Mouse (Mus musculus) T-cell, adult 2 months (primary cell): ENCODE data around the gene Mgat5.

Experiments used
- DNase-seq: peaks from one replicate; pipeline ENCODE4 v3.0.0; 2022; ENCODE audit warnings: low spot score

Mgat5 gene

DNA sequence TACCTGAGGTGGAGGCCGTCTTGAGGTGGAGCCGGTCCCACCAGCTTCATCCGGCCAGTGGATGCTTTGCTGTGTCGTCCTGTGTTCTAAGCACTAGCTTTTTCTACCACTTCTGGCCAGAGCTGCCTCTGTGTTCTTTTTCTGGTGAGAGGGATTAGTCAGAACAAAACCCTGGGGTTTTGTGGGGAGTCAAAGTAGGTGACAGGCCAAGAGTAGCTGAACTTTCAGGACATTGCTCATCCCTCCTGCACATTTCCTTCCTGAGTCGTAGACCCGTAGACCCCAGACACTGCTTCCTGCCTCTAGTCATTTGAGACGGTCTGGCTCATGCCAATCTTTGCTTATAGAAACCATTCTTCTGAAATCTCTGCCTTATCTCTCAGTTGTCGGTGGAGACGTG, 140.1 kb downstream of the Mgat5 start:
- peak; percentile 5 for DNase-seq

DNA sequence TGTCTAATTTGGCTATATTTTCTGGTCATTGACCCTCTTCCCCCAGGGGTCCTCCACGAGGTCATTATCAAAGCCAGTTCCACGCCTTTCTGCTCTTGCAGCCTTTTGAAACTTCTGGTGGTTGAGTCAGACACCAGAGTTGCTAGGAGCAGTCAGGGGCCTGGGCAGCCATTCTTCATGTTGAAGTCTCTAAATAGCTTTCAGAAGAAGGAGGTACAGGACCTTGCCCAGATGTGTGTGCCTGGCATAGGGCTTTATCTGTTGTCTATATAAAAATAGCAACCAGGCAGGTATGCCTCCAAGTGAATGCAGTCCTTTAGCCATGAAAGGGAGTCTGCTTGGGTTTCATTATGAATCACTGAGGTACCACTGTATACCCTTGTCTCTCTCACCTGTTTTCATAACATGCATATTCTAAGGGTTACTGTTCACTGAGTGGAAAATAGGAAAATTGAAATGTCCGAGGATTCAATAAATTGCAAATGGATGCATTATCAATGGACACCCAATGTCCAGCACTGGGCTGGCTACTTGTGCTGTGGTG, 141.9 kb downstream of the Mgat5 start:
- DNase-seq, result no peak

DNA sequence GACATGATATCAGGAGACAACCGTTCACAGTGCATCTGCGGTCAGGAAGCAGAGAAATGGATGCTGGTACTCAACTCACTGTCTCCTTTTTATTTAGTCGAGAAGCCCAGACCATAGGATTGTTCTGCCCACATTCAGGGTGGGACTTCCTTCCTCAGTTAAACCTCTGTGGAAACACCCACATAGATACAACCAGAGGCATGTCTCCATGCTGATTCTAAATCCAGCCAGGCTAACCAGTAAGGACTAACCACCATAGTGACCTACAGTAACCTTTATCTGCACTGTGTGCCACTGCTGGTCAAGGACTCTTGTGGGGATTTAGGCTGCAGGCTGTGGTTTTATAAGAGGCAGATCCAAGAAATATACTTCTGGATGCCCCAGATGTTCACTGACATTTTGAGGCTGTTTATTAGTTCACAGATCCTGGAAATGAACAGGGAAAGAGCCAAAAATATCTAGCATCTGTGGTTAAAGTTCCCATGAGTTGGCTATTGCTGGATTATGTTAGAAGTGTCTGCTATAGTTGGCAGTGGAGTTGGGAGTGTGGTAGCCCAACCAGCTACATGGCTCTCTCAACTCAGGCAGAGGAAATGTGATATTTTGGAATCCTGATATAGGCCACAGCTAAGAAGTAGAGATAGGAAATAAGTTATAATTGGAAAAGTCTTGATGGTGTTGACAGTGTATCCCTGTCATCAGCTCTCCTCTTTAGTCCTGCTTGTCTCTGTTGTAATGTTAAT, 143.2 kb downstream of the Mgat5 start:
- no peak for DNase-seq

DNA sequence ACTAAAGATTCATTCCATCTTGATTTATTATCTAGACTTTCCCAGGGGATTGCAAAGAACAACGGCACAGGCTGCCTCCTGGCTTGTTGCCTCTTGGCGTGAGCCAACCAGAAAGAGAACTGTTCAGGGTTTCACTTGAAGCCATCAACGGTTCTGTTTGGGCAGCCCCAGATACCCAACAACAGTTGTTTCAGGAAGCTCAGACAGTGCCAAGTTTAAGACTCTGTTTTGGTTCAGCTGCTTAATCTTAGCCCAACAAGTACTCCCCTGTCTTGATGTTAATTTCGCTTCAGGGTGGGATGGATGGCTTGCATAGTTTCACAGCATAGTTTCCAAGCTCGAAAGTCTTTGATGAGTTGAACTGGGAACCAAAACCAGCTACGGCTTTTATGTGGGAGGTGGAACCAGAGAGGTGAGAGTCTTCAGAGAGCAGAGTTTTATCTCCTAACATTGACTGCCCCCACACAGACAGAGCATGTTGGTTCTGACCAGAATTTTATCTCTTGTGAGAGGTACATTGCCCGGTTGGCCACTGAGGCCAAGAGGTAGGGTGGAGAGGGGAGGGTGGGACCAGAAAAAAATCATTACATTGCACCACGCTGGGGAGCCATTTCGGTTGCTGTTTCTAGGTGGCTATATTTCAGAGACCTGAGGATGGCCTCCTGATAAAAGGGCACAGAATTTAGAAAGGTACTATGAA, 144.0 kb downstream of the Mgat5 start:
- DNase-seq, result peak; percentile 13

DNA sequence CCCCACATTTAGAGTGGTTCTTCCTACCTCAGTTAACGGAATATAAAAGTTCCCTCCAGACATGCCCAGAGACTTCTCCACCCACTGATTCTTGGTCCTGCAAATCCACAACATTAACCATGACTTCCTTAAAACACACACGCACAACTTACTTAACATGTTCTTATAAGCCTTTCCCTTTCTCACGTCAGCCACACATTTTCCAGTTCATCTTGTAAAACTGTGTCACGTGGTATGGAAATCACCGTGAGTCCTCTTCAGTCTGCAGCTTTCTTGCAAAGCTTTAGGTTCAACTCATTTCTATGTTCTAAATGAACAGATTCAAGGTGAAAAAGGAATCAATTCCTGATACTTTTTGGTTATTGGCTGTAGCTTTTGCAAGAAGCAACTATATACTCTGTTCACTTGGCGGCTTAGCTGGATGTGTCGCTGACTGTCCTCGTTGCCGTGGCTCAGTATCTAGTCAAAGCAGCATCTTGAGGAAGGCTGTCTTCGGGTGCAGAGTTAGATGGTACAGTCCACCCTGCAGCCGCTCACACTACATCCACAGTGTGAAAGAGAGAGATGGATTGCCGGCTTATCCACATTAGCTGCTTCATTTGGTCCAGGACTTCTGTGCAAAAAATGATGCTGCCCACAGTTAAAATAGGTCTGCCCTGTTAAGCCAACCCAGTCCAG, 146.7 kb downstream of the Mgat5 start:
- DNase-seq, result no peak

DNA sequence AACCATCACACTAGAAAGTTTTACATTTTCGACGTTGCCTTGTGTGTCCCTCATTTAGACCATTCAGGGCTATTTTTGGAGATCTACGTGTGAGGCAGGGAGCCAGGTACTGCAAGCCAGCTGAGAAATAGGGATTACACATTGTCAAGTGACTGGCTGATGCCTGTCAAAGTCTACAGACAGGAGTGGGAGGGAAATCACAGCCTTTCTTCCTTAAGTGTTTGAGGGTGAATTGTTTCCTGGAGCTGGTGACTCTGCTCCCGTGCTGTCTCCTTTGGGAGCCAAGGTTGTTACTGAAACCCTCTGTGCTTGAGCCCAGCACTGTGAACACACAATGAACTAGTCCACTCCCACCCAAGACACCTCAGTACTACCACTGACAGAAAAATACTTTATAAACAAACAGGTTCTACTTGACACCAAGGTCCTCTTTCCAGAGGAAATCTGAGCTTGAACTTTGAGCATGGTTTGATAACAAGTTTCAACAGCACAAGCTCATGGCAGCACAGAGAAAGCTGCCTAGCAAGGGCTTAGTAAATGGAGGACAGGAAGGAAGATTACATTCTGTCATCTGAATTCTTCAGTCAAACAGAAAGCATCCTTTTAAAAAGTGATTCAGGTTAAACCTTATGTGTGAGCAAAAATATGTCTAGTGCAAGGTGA, 147.4 kb downstream of the Mgat5 start:
- no peak for DNase-seq

DNA sequence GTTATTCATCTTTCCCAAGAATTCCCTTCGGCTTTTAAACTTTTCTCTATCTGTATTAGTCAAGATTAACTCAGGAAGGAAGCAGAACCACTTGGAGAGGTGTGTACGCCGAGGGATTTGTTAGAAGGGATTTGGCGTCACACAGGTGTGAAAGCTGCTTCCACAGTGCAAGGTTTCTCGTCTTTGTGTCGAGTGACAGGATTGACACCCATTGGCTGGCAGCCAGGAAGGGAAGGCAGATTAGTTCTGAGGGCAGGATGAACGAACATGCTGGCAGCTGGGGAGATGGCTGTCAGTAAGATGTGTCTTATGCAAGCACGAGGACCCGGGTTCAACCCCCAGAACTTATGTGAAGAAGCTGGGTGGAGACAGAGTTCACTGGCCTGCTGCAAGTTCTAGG, 148.6 kb downstream of the Mgat5 start:
- no peak for DNase-seq

DNA sequence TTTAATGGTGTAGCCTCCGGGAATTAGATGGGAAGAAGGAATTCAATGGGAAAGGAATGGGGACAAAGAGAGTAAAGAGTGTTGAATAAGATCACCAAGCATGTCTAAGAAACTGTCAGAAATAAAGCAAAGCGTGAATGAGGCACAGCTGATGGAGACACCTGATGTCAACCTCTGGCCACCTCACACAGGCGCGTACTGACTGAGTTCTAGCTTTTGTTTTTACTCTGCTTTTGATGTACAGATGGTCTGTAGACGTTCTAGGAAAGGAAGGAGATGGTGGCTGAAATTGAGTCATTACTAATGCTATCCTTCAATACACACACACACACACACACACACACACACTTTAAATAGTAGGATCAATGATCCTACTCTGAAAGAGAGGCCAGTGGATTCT, 149.3 kb downstream of the Mgat5 start:
- DNase-seq, result no peak

DNA sequence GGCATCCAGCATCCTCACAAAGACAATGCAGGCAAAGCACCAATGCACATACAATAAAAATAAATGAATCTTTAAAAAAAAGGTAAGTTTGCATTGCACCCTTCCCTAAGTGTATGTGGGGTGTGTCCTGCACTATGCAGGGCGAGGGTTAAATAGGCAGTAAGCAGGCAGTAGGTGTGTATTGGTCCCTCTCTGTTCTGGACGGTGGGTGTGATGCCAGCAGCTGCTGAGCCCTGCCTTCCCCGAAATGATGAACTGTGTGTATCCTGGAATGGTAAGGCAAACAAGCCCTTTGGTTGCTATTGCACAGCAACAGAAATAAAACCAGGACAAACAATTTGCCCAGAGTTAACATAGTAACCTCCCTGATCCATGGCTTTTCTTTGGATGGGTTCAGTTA, 150.2 kb downstream of the Mgat5 start:
- DNase-seq, result no peak

DNA sequence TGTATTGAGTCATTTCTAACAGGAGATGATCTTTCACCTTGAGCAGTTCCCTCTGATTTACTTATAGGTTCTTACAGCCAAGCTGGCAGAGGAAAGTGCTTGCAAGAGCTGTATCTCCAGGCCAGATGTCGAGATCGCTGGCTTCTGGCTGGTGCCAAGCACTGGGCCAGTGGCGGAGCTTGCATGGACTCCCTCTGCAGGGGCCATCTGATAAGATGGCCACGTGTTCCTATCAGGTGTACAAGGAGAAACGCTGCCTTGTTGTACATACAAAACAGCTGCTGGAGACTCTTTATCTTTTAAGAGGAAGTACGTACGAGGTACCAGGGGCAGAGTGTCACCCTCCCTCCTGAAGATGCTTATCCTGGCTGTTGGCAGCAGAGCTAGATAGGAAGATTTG, 158.8 kb downstream of the Mgat5 start:
- DNase-seq, result no peak

DNA sequence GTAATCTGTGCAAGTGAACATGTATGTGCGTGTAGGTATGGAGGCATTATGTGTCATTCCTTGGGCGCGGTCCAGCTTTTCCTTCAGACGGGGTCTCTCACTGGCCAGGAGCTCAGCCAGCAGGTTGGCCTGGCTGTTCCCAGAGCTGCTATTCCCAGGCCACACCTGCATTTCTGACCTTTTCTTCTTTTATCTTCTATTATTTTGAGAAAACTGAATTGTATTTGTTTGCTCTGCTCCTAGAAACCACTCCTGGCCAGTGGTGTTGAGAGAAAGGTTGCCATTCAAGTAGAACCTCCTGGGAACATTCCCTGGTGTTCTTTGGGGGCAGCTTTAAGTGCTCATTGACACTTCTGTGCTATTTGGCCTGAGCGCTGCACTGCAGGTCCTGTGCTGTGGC, 160.9 kb downstream of the Mgat5 start:
- no peak for DNase-seq

DNA sequence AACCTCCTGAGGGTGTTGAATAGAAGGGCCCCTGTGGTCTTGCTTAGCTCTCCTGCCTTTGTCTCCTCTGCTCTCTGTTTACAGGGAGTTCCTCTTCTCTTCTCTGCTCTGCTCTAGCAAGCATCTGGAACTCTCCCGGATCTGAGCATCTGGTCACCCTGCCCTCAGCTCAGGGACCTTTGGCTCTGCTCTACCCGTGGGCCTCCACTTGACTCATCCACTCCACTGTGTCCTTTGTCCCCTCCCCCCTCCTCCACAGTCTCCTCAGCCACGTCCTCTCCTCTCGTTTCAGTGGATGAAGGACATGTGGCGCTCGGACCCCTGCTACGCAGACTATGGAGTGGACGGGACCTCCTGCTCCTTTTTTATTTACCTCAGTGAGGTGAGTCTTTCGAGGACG, 161.3 kb downstream of the Mgat5 start:
- no peak for DNase-seq

DNA sequence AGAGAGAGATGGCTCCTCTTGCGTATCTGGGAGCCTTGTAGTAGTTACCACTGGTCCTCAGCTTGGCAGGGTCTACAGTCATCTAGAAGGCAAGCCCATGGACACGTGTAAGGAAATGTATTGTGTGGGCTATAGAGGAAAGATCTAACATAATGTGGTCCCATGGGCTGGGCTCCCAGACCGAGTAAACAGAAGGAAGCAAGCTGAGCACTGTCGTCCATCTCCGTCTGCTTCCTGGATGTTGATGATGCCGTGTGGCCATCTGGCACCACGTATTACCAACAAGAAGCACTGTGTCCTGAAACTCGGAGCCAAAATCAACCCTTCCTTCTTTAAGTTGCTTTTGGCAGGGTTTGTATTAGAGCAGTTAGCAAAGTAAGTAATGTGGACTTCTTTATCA, 163.7 kb downstream of the Mgat5 start:
- DNase-seq, result no peak

DNA sequence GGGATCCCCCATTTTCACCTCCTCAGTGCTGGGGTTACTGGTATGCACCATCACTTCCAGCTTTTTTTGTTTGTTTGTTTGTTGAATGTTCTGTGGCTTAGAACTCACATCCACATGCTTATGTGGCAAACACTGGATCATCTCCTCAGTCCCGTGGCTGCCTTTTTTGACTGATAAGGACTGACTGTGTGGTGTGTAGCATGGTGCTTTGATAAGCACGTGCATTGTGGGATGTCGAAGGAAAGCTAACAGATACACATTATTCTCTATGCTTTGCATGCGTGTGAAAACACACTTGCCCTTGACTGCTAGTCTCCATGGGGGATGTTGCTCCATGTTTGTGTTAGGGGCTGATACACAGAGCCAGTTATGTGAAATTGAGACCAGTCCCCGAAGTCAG, 164.7 kb downstream of the Mgat5 start:
- DNase-seq, result no peak

DNA sequence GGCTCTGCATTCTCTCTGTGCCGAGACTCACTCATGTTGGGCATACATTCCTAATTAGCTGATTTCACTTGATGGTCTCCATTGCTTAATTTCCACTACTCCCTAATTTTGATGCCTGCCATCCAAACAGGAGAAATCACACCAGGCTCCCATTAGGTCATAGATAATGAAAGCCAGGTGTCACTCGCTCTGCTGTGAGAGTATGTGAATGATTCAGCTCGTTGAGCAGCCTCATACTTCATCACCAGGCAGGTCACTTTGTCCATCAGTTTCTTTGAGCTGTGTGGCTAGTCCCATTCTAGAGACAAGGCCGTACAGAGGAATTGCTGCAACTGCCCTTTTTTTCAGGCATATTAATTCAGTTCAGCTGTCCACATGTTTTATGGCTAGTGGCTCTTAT, 167.3 kb downstream of the Mgat5 start:
- DNase-seq, result no peak

DNA sequence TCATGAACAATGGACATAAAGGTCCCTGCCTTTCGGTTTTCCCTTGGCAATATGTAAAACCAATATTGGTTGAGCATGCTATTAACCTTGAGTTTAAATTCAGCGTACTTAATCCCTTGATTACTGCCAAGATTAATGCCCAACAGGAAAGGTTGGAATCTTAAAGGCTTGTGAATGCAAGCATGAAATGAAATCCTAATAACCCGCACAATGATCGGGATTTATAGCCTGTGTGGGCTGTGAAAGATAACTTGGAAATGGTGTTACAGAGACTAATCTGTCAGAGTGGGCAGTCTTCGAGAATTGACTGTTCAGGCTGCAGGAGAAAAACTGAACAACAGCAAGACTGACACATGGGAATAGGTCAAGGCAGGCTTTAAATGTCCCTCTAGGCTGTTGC, 168.7 kb downstream of the Mgat5 start:
- no peak for DNase-seq

DNA sequence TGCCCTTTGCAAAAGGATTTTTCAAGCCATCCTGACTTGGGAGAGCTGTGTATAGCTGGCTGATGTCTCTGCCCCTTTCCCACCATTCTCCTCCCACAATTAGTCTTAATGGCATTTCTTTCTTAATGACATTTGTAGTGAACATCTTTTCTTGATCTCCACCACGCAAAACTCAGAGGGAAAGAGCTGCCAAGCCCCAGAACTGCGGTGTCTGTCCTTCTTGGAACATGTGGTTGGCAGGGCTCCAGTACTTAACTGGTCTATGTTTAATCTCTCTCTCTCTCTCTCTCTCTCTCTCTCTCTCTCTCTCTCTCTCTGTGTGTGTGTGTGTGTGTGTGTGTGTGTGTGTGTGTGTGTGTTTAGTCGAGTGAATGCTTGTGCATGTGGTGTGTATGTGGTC, 169.3 kb downstream of the Mgat5 start:
- DNase-seq, result no peak

DNA sequence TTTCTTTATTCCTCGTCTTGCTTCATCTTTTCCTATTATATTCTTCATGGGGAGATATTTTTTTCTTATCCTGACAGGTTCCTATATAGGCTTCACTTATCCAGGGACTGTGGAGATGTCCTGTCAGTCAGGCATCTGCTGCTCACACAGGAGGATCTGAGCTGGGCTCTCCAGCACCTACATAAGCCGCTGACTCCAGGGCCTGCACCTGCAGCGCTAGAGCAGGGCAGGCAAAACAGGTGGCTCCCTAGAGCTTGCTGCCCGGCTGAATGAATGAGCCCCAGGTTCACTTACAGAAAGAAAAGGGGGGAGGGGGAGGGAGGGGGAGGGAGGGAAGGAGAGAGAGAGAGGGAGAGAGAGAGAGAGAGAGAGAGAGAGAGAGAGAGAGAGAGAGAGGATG, 175.3 kb downstream of the Mgat5 start:
- no peak for DNase-seq

DNA sequence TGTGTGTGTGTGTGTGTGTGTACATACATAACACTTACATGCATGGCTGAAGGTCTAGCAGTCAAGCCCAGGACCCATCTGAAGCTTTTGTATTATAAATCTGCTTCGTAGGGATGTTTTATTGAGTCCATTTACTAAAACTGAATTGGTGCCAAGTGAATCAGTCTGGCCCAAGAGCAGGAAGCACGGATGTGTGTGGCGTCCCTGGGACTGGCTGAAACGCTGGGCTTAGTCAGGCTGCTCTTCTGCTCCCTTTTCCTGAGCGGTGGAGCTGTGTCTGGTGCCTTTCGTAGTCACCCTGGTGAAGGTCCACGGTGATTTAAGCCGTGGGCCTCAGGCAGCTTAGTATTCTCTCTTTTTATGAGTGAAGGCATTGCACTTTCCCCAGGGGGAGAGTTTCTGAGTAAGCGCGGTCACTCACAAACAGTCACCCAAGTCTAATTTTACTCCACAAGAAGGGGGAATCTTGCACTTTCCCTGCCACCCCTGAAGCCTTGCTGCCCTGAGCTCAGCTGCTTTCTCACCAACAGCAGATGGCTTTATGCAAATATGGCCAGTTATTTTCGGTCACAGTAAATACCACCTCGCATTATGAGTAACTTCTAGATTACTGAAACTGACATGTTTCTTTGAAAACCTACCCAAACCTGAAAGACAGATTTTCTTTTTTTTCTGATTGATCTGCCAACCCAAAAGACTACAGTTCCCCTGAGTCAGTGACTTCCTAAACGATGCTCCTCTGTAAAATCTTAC, 176.1 kb downstream of the Mgat5 start:
- DNase-seq, result no peak

DNA sequence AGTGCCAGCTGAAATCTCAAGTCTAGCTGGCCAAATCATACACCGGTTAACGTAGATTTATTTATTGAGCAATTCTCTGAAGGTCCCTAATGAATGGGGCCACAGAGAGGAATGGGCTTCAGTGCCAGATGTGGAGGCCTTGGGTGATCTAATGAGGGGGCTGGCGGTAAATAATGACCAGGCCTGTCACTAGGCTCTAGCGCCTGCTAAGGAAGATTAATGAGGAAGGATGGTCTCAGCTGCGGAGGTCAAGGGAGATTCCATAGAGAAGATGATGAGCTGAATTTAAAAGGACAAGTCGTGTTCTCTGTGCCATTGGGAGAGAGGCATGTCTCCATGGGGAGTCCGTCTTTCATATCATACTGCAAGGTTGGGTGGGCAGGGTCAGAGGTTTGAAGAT, 178.3 kb downstream of the Mgat5 start:
- no peak for DNase-seq

DNA sequence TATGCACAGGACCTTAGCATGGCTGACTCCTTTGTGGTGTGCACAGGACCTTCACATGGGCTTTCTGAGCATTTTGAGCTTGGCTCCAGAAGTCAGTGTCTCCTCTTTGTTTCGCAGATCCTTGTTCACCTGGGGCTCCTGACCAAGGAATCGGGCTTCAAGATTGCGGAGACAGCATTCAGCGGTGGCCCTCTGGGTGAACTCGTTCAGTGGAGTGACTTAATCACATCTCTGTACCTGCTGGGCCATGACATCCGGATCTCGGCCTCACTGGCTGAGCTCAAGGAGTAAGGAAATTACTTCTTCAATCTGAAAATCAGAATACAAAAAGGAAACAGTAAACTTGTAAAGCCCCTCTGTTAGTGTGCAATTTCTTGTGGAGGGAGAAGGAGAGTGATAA, 182.4 kb downstream of the Mgat5 start:
- DNase-seq, result no peak

DNA sequence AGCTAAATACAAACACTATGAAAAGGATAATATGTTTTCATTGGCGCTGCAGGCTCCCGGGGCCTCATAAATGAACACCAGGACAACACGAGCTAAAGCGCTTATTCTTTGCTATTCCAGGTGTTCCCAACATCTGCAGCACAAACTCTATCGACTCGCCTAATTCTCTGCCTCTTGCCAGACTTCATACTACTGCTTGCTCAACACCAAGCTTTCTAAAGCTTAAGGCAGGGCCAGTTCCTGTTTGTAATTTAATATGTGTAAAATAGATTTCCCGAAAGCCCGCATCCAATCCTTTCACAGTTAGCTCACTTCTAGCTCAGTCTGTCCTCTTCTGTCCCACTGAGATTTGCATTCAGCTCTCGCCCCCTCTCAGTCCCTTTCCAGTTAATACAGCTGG, 182.8 kb downstream of the Mgat5 start:
- no peak for DNase-seq
